Mouse (Mus musculus) midbrain, embryonic 10.5 days (tissue): ENCODE measurements around the gene Thtpa. TPM values are rescaled to one million over a fixed set of nuclear protein-coding genes. Genes with fewer than 3 reads are reported as not detected.
A peak's percentile ranks its signal among the peaks of the same experiment; 100 is the strongest.

ENCODE experiments used
- DNase-seq: peaks from one replicate; pipeline ENCODE4 v3.0.0-alpha.2; 2017; ENCODE audit warnings: low spot score
- H3K27ac ChIP-seq: fragments of 300-500 bp; sonication (generic); replicated peaks from 2 replicates; pipeline ENCODE4 v1.5.1; 2016; ENCODE audit warnings: mild to moderate bottlenecking
- H3K27me3 ChIP-seq: fragments of 300-500 bp; sonication (generic); 2 replicates; pipeline ENCODE4 v1.6.1; 2016; ENCODE audit warnings: low read depth, mild to moderate bottlenecking; ENCODE audit not compliant: poor library complexity, severe bottlenecking
- H3K36me3 ChIP-seq: fragments of 300-500 bp; sonication (generic); 2 replicates; pipeline ENCODE4 v1.6.1; 2016; ENCODE audit warnings: mild to moderate bottlenecking, moderate library complexity
- H3K4me1 ChIP-seq: fragments of 300-500 bp; sonication (generic); 2 replicates; pipeline ENCODE4 v1.6.1; 2016
- H3K4me3 ChIP-seq: fragments of 300-500 bp; sonication (generic); 2 replicates; pipeline ENCODE4 v1.5.1; 2016; ENCODE audit warnings: mild to moderate bottlenecking, moderate library complexity
- H3K9me3 ChIP-seq: fragments of 300-500 bp; sonication (generic); replicated peaks from 2 replicates; pipeline ENCODE4 v1.6.1; 2016; ENCODE audit warnings: mild to moderate bottlenecking
- WGBS: fragments of 180-500 bp; shearing (Covaris S2); methylation state at CpG from one replicate; pipeline ENCODE4 v1.1.7; 2016; 5-methylcytosine and 5-hydroxymethylcytosine counted together
- polyA plus RNA-seq: library from polyadenylated mRNA; unstranded; fragments of >200 nt; fragmentation: Nextera tagmentation; extraction: Ambion mirVana; gene quantifications from 2 replicates; pipeline ENCODE4 v1.2.1, GENCODE M21; 2016

Thtpa gene
- polyA plus RNA-seq, 1 experiment from 2014 or later, result 28.1 TPM

DNA sequence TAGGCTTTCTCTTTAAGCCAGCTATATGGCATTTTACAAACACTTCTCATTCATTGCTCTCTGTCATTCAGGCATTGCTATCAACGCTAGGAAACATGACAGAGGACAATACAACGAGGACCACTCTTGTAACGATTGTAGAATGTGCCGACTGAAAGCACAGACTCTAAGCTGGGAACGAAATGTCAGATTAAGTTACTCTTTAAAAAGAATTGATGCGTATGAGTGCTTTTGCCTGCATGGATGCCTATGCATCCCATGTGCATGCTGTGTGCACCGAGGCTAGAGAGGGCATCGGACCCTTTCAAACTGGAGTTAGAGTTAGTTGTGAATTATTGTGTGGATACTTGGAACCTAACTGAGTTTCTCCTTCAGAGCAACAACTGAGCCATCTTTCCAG is 41.1 kb downstream of the Thtpa start:
- no peak for DNase-seq
- no peak overlapping the region for H3K4me3 ChIP-seq
- H3K27ac ChIP-seq, result no peak overlapping the region
- H3K27me3 ChIP-seq, result no peaks in the 10 kb centered on the region
- H3K4me1 ChIP-seq, result peaks cover 5% of the 10 kb centered on the region
- no peaks in the 10 kb centered on the region for H3K36me3 ChIP-seq
- no peaks in the 10 kb centered on the region for H3K9me3 ChIP-seq
- WGBS, result 76% methylated on average over 8 of the region's 8 CpGs

DNA sequence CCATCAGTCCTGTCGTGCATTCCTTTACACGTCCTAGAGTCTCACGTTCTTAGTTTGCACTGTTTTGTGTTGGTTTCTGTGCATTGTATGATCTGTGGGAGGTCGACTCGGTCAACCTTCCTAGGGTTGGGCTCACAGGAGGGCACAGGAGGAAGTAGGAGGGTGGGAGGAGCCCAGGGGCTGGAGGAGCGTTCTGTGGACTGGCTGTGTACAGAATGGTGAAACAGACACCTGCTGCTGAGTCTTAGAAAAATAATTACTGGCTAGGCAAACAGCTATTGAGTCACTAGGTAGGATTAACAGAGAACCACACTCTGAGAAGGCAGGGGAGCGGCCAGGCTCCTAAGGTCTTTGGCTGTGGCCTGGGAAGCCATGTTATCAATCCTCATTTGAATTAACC is 44.7 kb downstream of the Thtpa start:
- no peak overlapping the region for H3K27ac ChIP-seq
- H3K4me3 ChIP-seq, result no peak overlapping the region
- 54% methylated on average over 7 of the region's 7 CpGs for WGBS
- H3K27me3 ChIP-seq, result no peaks in the 10 kb centered on the region
- DNase-seq, result no peak
- H3K9me3 ChIP-seq, result no peaks in the 10 kb centered on the region
- H3K36me3 ChIP-seq, result no peaks in the 10 kb centered on the region
- H3K4me1 ChIP-seq, result peaks cover 5% of the 10 kb centered on the region

DNA sequence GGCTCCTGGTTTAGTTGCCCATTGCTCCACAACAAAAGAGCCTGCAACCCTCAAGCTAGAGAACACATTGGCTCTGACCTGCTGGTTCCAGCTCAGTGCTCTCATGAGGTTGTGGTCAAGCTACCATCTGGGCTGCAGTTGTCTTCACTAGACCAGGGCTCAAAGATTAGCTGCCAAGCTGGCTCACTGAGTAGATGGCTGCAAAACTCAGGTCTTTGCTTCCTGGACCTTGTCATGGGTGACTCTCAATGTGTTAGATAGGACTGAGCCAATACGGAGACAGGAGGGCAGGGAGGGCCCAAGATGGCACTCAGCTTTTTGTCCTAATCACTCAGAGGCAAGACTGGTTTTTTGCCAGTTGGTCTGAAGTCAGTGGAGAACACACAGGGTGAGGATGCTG is 51.7 kb downstream of the Thtpa start:
- Histone ChIP-seq H3K27me3 (no peaks in the 10 kb centered on the region), H3K4me1 (peaks cover 12% of the 10 kb centered on the region), H3K4me3 (no peak overlapping the region), H3K9me3 (no peaks in the 10 kb centered on the region), H3K36me3 (no peaks in the 10 kb centered on the region), H3K27ac (no peak overlapping the region)
- DNase-seq, result no peak
- WGBS, result 100% methylated on average over 1 of the region's 1 CpGs

DNA sequence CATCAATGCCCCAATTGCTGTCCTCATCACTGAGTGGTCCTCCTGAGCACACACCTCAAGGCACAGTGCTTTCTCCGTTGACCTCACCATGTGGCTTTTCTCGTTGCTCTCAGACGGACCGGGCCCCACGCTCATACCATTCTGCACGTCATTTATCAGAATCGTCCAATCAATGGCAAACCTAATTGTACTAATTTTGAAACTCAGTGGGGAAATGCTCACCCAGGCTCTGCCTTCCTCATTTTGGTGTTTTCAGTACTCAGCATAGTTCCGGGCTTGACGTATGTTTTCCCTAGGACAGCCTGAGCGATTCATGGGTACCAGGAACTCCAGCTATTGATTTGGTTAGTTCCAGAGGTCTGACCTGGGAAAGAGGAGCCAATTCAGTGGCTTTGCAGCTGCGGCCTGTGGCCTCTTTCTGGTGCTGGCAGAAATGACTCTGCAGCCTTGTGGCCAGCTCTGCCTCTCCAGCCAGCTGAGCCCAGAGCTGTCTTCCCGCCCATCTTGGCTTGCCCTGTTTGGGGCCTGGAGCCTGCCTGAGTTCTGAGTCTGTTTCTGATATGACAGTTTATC is 52.3 kb downstream of the Thtpa start:
- Histone ChIP-seq H3K4me1 (peaks cover 12% of the 10 kb centered on the region), H3K9me3 (no peaks in the 10 kb centered on the region), H3K36me3 (no peaks in the 10 kb centered on the region), H3K27me3 (no peaks in the 10 kb centered on the region), H3K4me3 (no peak overlapping the region), H3K27ac (no peak overlapping the region)
- WGBS, result 85% methylated on average over 12 of the region's 12 CpGs
- no peak for DNase-seq

DNA sequence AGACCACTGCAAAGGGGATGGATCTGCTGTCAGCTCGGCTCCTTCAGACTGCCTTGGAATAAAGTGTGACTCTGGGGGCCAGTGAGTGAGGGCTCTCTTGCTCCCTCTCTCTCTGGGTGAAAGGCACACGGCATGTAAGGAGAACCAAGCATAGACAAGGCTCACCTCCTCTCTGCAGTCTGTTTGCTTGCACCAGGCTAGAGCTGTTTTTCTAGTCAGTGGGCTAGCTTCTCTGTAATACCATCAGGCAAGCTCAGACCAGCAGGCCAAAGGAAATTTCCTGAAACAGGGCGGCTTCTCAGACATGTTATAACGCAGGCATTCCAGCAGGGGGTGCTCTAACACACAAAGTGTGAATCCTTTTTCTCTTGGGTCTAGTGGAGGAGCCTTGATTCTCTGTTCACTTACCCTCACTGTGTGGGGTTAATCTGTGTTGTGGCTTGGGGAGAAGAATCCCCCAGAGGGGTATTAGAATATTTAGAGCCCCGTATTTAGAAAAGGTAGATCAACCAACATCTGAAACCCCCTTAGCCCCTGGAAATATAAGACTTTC is 53.9 kb downstream of the Thtpa start:
- 33% methylated on average over 5 of the region's 5 CpGs for WGBS
- Histone ChIP-seq H3K27ac (no peak overlapping the region), H3K9me3 (no peaks in the 10 kb centered on the region), H3K27me3 (no peaks in the 10 kb centered on the region), H3K36me3 (no peaks in the 10 kb centered on the region), H3K4me1 (peaks cover 13% of the 10 kb centered on the region), H3K4me3 (no peak overlapping the region)
- peak; percentile 66 for DNase-seq

Other genes starting within 250 kb of the Thtpa start
- gene Homez, start 223.8 kb upstream of the Thtpa start, polyA plus RNA-seq, result 25.7 and 26.8 TPM in 2 replicates
- gene Ppp1r3e, start 217.2 kb upstream of the Thtpa start, polyA plus RNA-seq, result 0.31 and 0.81 TPM in 2 replicates
- 2.7 and 3.4 TPM in 2 replicates for gene Bcl2l2, start 211.4 kb upstream of the Thtpa start, polyA plus RNA-seq
- not detected in 2 replicates for gene Gm20521, start 211.3 kb upstream of the Thtpa start, polyA plus RNA-seq
- gene Pabpn1, start 202.3 kb upstream of the Thtpa start, polyA plus RNA-seq, result 165 and 175 TPM in 2 replicates
- 42.0 and 52.0 TPM in 2 replicates for gene Slc22a17, start 181.7 kb upstream of the Thtpa start, polyA plus RNA-seq
- gene Efs, start 168.7 kb upstream of the Thtpa start, polyA plus RNA-seq, result 42.5 and 42.8 TPM in 2 replicates
- gene Il25, start 162.1 kb upstream of the Thtpa start, polyA plus RNA-seq, result not detected in 2 replicates
- 0.17 and 0.31 TPM in 2 replicates for gene Cmtm5, start 158.5 kb upstream of the Thtpa start, polyA plus RNA-seq
- 0.40 and 0.68 TPM in 2 replicates for gene Myh6, start 127.9 kb upstream of the Thtpa start, polyA plus RNA-seq
- not detected in 2 replicates for gene Gm17428, start 117.9 kb upstream of the Thtpa start, polyA plus RNA-seq
- 0.70 and 0.96 TPM in 2 replicates for gene Myh7, start 100.2 kb upstream of the Thtpa start, polyA plus RNA-seq
- gene Ngdn, start 79.3 kb upstream of the Thtpa start, polyA plus RNA-seq, result 89.3 and 91.6 TPM in 2 replicates
- 7.6 and 12.5 TPM in 2 replicates for gene Zfhx2, start 2.5 kb upstream of the Thtpa start, polyA plus RNA-seq
- 12.7 and 15.0 TPM in 2 replicates for gene Ap1g2, start 11.8 kb downstream of the Thtpa start, polyA plus RNA-seq
- 0.53 and 1.2 TPM in 2 replicates for gene Jph4, start 22.2 kb downstream of the Thtpa start, polyA plus RNA-seq
- 0.16 TPM in 1 of 2 replicates, not detected in the other for gene Dhrs2, start 127.2 kb downstream of the Thtpa start, polyA plus RNA-seq